Mouse (Mus musculus) E14TG2a.4 (cell line): ENCODE measurements around the gene Eef1a2.

Experiments used
- H3K27me3 ChIP-seq: 2 replicates; pipeline ENCODE4 v1.6.1; 2014; ENCODE audit warnings: low read length, control low read depth; ENCODE audit not compliant: insufficient read depth
- H3K36me3 ChIP-seq: 2 replicates; pipeline ENCODE4 v1.6.1; 2014; ENCODE audit warnings: low read length, control low read depth; ENCODE audit not compliant: insufficient read depth
- H3K4me1 ChIP-seq: replicated peaks from 2 replicates; pipeline ENCODE4 v1.6.1; 2014; ENCODE audit warnings: low read depth, low read length, control low read depth
- H3K4me3 ChIP-seq: replicated peaks from 2 replicates; pipeline ENCODE4 v1.5.1; 2014; ENCODE audit warnings: mild to moderate bottlenecking, low read length
- H3K9me3 ChIP-seq: 2 replicates; pipeline ENCODE4 v1.6.1; 2014; ENCODE audit warnings: low read length, control low read depth
- CTCF ChIP-seq: conservative IDR thresholded peaks from 2 replicates; pipeline ENCODE4 v1.5.1; 2014; ENCODE audit warnings: low read length
- NANOG ChIP-seq: IDR thresholded peaks from 2 replicates; pipeline ENCODE4 v1.6.1; 2014; ENCODE audit warnings: borderline replicate concordance, low read length, mixed read lengths
- POU5F1 ChIP-seq: IDR thresholded peaks from 2 replicates; pipeline ENCODE4 v1.6.1; 2014; ENCODE audit warnings: low read length, borderline replicate concordance

Gene Eef1a2

GRCm38 (mm10) chr2:181166469-181166868 lies 9.7 kb upstream of the Eef1a2 start:
- H3K36me3 ChIP-seq: no peaks in the 10 kb centered on the region
- H3K4me1 ChIP-seq: no peaks in the 10 kb centered on the region
- H3K9me3 ChIP-seq: peaks cover 24% of the 10 kb centered on the region
- no peak overlapping the region for H3K4me3 ChIP-seq
- peaks cover 16% of the 10 kb centered on the region for H3K27me3 ChIP-seq
- TF ChIP-seq POU5F1: no peak
- TF ChIP-seq NANOG: no peak
- no peak for TF ChIP-seq CTCF

GRCm38 (mm10) chr2:181160821-181161220 lies 4.0 kb upstream of the Eef1a2 start:
- Histone ChIP-seq H3K9me3 (no peaks in the 10 kb centered on the region), H3K27me3 (peaks cover 47% of the 10 kb centered on the region), H3K36me3 (no peaks in the 10 kb centered on the region), H3K4me3 (no peak overlapping the region), H3K4me1 (peaks cover 24% of the 10 kb centered on the region)
- no peak for TF ChIP-seq CTCF
- no peak for TF ChIP-seq POU5F1
- TF ChIP-seq NANOG: no peak

- no peaks in the 10 kb centered on the region for H3K9me3 ChIP-seq
- no peak overlapping the region for H3K4me3 ChIP-seq
- no peak for TF ChIP-seq NANOG
- TF ChIP-seq POU5F1: no peak
- TF ChIP-seq CTCF: no peak
- peaks cover 51% of the 10 kb centered on the region for H3K27me3 ChIP-seq
- H3K36me3 ChIP-seq: no peaks in the 10 kb centered on the region
- peaks cover 25% of the 10 kb centered on the region for H3K4me1 ChIP-seq
Measured at GRCm38 (mm10) chr2:181159771-181160170, 3.0 kb upstream of the Eef1a2 start.

GRCm38 (mm10) chr2:181159091-181159514 lies 2.3 kb upstream of the Eef1a2 start:
- no peaks in the 10 kb centered on the region for H3K9me3 ChIP-seq
- H3K27me3 ChIP-seq: peaks cover 58% of the 10 kb centered on the region
- peaks cover 25% of the 10 kb centered on the region for H3K4me1 ChIP-seq
- TF ChIP-seq NANOG (no peak), CTCF (no peak), POU5F1 (no peak)
- no peak overlapping the region for H3K4me3 ChIP-seq
- H3K36me3 ChIP-seq: no peaks in the 10 kb centered on the region

GRCm38 (mm10) chr2:181158471-181158870 lies 1.7 kb upstream of the Eef1a2 start:
- no peak overlapping the region for H3K4me3 ChIP-seq
- TF ChIP-seq POU5F1: no peak
- no peak for TF ChIP-seq NANOG
- TF ChIP-seq CTCF: no peak
- no peaks in the 10 kb centered on the region for H3K36me3 ChIP-seq
- H3K4me1 ChIP-seq: peaks cover 25% of the 10 kb centered on the region
- H3K27me3 ChIP-seq: peaks cover 58% of the 10 kb centered on the region
- no peaks in the 10 kb centered on the region for H3K9me3 ChIP-seq

GRCm38 (mm10) chr2:181157716-181158302 lies 995 bp upstream of the Eef1a2 start:
- Histone ChIP-seq H3K27me3 (peaks cover 58% of the 10 kb centered on the region), H3K36me3 (no peaks in the 10 kb centered on the region), H3K9me3 (no peaks in the 10 kb centered on the region), H3K4me1 (peaks cover 25% of the 10 kb centered on the region), H3K4me3 (no peak overlapping the region)
- no peak for TF ChIP-seq POU5F1
- no peak for TF ChIP-seq CTCF
- TF ChIP-seq NANOG: no peak

- peak overlapping the region; percentile 79 for H3K4me3 ChIP-seq
- peaks cover 25% of the 10 kb centered on the region for H3K4me1 ChIP-seq
- peaks cover 60% of the 10 kb centered on the region for H3K27me3 ChIP-seq
- H3K9me3 ChIP-seq: no peaks in the 10 kb centered on the region
- TF ChIP-seq POU5F1 (no peak), CTCF (no peak), NANOG (no peak)
- no peaks in the 10 kb centered on the region for H3K36me3 ChIP-seq
Measured at GRCm38 (mm10) chr2:181157180-181157579, 366 bp upstream of the Eef1a2 start.

GRCm38 (mm10) chr2:181155801-181156200 lies 1.0 kb downstream of the Eef1a2 start:
- H3K36me3 ChIP-seq: no peaks in the 10 kb centered on the region
- H3K4me1 ChIP-seq: peaks cover 28% of the 10 kb centered on the region
- TF ChIP-seq NANOG: no peak
- TF ChIP-seq POU5F1: no peak
- no peak for TF ChIP-seq CTCF
- H3K27me3 ChIP-seq: peaks cover 72% of the 10 kb centered on the region
- no peaks in the 10 kb centered on the region for H3K9me3 ChIP-seq
- H3K4me3 ChIP-seq: peak overlapping the region; percentile 79; the same call in 1 of the 2 replicates
